Mouse (Mus musculus) small intestine, adult 2 months (tissue): ENCODE results near the gene Rpusd3.

Experiments used
- CTCF ChIP-seq: fragments of 200-500 bp; IDR thresholded peaks from 2 replicates; pipeline ENCODE4 v1.5.1; 2012; ENCODE audit warnings: low read depth, mild to moderate bottlenecking, control low read depth, inconsistent platforms, low read length, moderate library complexity, mixed read lengths; ENCODE audit not compliant: insufficient replicate concordance, insufficient read length; ENCODE audit errors: extremely low read depth
- POLR2A ChIP-seq: fragments of 200-500 bp; IDR thresholded peaks from 2 replicates; pipeline ENCODE4 v1.6.1; 2012; ENCODE audit warnings: low read depth, mild to moderate bottlenecking, control low read depth, inconsistent platforms, low read length, moderate library complexity

GRCm38 (mm10) chr6:113440686-113441085 is 21.5 kb upstream of the Rpusd3 start:
- no peak for TF ChIP-seq POLR2A
- no peak for TF ChIP-seq CTCF
